Mouse (Mus musculus) frontal cortex, postnatal 25 days (tissue): ENCODE measurements at regions not wholly inside any gene's neighbourhood (a gene's known extent, or its start where the extent isn't known, plus 50 kb on each side); places are given as distances from the start of the nearest gene placed in this dataset.

Experiments used
- DNase-seq, 2 experiments: peaks; one replicate each; pipeline ENCODE4 v3.0.0; 2022; ENCODE audit warnings: low spot score in 2 of 2

DNA sequence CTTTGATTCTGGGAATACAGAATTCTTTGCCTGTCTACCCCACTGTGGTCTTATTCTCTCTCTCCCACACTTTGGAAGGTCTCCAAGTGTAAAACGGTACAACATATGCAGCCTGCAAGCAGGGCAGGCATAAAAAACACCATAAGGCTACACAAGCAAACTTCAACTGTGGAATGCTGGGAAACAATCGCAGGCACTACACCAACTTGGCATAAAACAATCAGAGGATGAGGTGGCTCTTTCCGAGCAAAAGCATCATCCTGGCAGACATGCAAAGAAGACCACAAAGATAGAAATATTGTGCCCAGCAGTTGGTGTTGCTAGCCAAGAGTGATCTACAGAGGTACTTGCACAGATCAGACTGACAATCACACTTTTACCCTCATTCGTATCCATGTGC, 88.0 kb upstream of the Galnt5 start:
- no peak for DNase-seq

DNA sequence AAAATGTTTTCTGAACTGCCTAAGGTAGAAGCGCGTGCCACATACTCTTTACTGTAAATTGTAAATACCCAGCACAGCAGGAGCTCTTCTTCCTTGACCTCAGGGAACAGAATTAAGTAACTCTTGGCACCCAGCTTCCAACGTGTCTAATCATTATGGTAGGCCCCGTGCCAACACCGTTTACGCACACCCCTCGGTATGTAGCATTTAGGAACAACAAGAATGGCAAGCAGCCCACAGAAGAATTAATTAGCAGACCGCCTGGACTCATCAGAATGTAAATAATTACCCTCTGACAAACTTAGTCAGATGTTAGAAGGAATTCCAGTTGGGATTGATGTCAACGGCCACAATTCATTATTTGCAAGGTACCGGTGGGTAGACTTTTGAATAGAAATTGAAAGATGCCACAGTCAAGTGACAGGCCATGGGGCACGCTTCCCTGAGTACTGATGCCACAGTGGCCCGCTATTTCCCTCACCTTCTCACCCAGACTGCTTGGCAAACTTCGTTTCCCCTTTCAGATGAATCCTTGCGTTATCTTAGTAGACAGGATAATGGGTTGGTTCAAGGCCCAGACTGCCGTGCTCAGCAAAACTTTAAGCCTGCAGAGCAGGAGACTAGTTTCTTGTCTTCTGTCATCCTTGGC, 81.2 kb upstream of the Galnt5 start:
- DNase-seq = no peak

DNA sequence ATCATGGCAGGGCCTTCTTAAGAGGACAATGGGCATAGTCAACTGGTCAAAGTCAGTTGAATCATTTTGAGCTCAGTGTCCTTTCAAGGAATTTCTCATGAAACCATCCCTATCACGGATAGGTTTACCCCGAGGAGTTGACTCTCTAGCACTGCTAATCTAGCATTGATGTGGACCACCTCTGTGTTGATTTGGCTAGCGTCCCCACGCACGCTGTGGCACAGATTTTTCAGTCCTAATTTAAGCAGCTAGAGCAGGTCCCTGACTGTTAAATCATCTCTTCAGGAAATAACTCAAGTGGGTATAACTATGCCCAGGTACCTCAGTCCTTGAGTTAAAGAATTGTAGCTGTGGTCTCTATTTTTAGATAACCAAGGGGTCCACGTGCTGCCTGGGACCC, 80.0 kb upstream of the Galnt5 start:
- no peak for DNase-seq

DNA sequence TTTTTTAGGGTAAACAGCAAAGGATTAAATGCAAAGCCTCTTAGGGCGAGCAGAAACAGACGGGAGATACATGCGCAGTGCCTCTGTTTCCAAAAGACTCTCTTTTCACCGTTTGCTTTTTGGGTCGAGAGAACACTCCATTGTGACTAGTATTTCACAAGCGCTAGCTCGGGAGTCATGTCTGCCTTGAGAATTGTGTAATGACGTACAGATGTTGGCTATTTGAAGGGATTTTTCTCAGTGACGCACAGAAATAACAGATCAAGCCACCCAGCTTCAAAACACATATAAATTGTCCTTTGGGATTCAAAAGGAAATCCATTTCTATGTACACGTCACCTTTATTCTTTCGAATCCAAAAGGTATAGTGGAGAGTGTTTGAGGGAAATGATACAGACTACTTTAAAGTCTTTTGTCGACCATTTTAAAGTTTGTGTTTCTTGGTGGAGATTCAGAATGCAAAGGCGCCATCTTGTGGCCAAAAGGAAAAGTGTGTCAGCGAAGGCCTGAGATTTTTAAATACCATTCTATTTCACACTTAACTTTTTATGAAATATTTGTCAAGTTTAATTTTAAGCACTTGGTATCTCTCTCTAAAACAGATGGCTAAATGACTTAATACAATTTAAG, 78.5 kb upstream of the Galnt5 start:
- DNase-seq = peak; percentile 34 to 37

DNA sequence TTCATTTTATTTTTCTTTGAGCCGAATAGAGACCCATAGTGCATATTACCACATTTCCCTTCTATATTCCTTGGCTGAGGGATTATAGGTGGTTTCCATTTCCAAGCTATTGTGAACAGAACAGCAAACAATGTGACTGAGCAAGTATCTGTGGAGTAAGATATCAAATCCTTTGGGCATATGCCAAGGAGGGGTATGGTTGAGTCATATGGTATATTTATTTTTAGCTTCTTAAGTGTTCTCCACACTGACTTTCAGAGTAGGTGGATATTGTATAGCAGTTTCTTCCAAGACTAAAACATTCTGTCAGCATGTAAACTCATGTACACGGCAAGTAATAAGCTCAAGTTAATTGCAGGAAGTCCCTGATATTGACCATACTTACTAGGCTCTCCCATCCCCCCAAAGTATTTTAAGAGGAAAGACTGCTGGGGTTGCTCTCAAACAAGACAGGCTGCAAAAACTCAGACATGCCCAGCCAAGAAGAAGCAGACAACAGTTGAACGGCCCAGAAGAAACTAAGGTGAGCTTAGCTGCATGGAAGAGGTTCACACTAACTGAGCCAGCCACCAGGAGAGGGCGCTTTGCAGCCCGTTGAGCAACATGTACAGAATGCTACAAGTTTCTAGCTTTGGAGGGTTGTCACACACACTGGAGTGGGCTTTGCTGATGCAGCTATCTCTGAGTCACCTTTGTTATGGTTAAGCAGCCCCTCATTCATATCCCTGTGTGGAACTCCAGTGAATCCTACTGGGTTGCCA, 63.4 kb upstream of the Galnt5 start:
- no peak for DNase-seq
